Mouse (Mus musculus) heart, adult 2 months (tissue): ENCODE measurements around the gene Rpl15.

Experiments
- CTCF ChIP-seq: fragments of 200-600 bp; IDR thresholded peaks from 2 replicates; pipeline ENCODE4 v1.8.1; 2022; ENCODE audit warnings: antibody characterized with exemption, mild to moderate bottlenecking, moderate library complexity
- EP300 ChIP-seq: fragments of 200-500 bp; IDR thresholded peaks from 2 replicates; pipeline ENCODE4 v1.6.1; 2011; ENCODE audit warnings: low read depth, low read length, control low read depth; ENCODE audit not compliant: insufficient read depth
- POLR2A ChIP-seq: fragments of 200-500 bp; IDR thresholded peaks from 2 replicates; pipeline ENCODE4 v1.6.1; 2011; ENCODE audit warnings: mild to moderate bottlenecking, low read depth, low read length, control low read depth; ENCODE audit not compliant: insufficient read depth

- TF ChIP-seq CTCF: peak; percentile 81
- TF ChIP-seq POLR2A: no peak
- TF ChIP-seq EP300: no peak
Measured at GRCm38 (mm10) chr14:18284581-18284980, 13.4 kb upstream of the Rpl15 start.
